Mouse (Mus musculus) C2C12 (cell line): ENCODE data around the gene Sufu.

Experiments used
- CTCF ChIP-seq: IDR thresholded peaks from one replicate; pipeline ENCODE4 v1.5.1; 2011; ENCODE audit not compliant: control insufficient read depth, insufficient read depth, insufficient read length
- MAX ChIP-seq: IDR thresholded peaks from one replicate; pipeline ENCODE4 v1.6.1; 2011; ENCODE audit warnings: mild to moderate bottlenecking, control low read depth
- MYOD1 ChIP-seq: IDR thresholded peaks from one replicate; pipeline ENCODE4 v1.6.1; 2011; ENCODE audit warnings: low read depth; ENCODE audit not compliant: control insufficient read depth, insufficient read length
- MYOG ChIP-seq: IDR thresholded peaks from one replicate; pipeline ENCODE4 v1.6.1; 2011; ENCODE audit not compliant: control insufficient read depth, insufficient read length; ENCODE audit errors: extremely low read depth
- USF1 ChIP-seq: IDR thresholded peaks from one replicate; pipeline ENCODE4 v1.6.1; 2011; ENCODE audit warnings: low read depth, mild to moderate bottlenecking, control low read depth, moderate library complexity

GRCm38 (mm10) chr19:46446436-46447020, 49.8 kb downstream of the Sufu start:
- no peak for TF ChIP-seq MAX
- TF ChIP-seq CTCF, result no peak
- no peak for TF ChIP-seq USF1
- TF ChIP-seq MYOG, result no peak
- TF ChIP-seq MYOD1, result no peak
